ENCODE assay signal across 8 mouse cellular contexts in the genomic region with DNA sequence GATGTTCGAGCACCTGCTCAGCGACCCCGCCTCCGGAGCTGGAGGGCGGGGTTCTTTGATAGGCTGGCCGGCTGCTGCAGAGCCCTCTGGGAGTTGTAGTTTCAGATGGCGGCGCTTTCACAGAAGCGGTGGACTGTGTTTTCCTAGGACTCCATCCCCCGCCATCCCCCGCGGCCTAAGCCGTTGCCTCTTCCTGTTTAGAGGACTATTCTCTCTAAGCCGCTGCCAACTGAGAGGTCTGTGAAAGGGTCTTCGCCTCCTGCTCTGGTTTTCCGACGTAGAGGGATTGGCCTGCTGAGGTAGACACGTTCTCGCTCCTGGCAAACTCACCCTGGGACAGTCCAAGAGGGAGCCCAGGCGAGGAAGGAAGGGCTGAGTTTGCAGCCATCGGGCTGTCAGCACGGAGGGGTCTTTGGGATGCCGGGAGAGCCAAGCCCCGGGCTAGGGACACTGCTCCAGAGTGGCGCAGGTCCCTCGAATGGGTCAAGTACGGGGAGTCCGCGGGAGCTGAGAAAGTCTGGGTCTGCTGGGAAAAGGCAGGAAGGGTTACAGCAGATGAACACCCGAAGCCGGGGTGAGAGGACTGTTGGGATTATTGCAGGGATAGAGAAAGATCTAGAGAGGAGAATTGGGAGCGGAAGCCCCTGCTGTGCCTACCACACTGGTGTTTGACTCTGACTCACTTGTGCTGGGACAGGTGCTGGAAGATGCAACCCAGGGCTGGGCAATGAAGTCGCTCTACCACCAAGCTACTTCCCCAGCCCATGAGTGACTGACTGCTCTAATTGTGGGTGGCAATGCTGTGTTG. TPM values are rescaled to one million over a fixed set of nuclear protein-coding genes. Genes with fewer than 3 reads are reported as not detected.
DNase-seq lines count a peak whose midpoint lies in the region; ATAC-seq and TF ChIP-seq lines count a peak whose summit lies in the region.

A gene (plus strand): TSS at position 178 of the 808 bp plus-strand sequence.

- H3K9me3 ChIP-seq in ES-E14 (ENCODE audit: control insufficient read depth, insufficient read depth, low read depth, low read length): no peaks in the 10 kb centered on the region
- no peaks in the 10 kb centered on the region for H3K9me3 ChIP-seq in forebrain, embryonic 16.5 days (ENCODE audit: control insufficient read depth, low read length)
- no peaks in the 10 kb centered on the region for H3K9me3 ChIP-seq in lung, embryonic 14.5 days (ENCODE audit: low read depth, low read length)

- intact Hi-C loops in heart, postnatal 36 days (cut with DNase I): no loop called here

- H3K4me1 ChIP-seq in ES-E14 (ENCODE audit: control insufficient read depth in 2 of 2, insufficient read depth in 2 of 2, low read length in 2 of 2, poor library complexity in 1 of 2): peaks cover 0 to 4% of the 10 kb centered on the region in 2 experiments; a peak in 1 of 4 replicates
- H3K4me1 ChIP-seq in forebrain, embryonic 16.5 days (replicated peaks; ENCODE audit: control insufficient read depth, insufficient read depth, low read length): peaks cover 10% of the 10 kb centered on the region
- H3K4me1 ChIP-seq in lung, embryonic 14.5 days (ENCODE audit: insufficient read depth): no peaks in the 10 kb centered on the region
- no peaks in the 10 kb centered on the region for H3K4me1 ChIP-seq in olfactory bulb, adult 2 months (ENCODE audit: control insufficient read depth, insufficient read depth, low read length)
- H3K4me1 ChIP-seq in thymus, adult 2 months (replicated peaks; ENCODE audit: control insufficient read depth, insufficient read depth, low read length): peaks cover 3% of the 10 kb centered on the region

- no peak for TF ChIP-seq CTCF in layer of hippocampus, adult 2 months (conservative IDR thresholded peaks at IDR 0.05)
- no peak for TF ChIP-seq CTCF in lung, embryonic 14.5 days (IDR thresholded peaks at IDR 0.05; ENCODE audit: low read depth)
- no peak for TF ChIP-seq CTCF in olfactory bulb, adult 2 months (IDR thresholded peaks at IDR 0.05; ENCODE audit: insufficient read depth, low read depth, low read length)
- peak; percentile 55; the same call in 1 of the 2 replicates for TF ChIP-seq CTCF in thymus, adult 2 months (IDR thresholded peaks at IDR 0.05; ENCODE audit: borderline replicate concordance, control insufficient read depth, extremely low read depth, insufficient read depth, low read length, poor library complexity)

- H3K36me3 ChIP-seq in ES-E14 (ENCODE audit: control insufficient read depth, insufficient read depth, low read length, poor library complexity, severe bottlenecking): no peaks in the 10 kb centered on the region
- no peaks in the 10 kb centered on the region for H3K36me3 ChIP-seq in forebrain, embryonic 16.5 days (ENCODE audit: control insufficient read depth, insufficient read depth)
- H3K36me3 ChIP-seq in lung, embryonic 14.5 days (ENCODE audit: insufficient read depth): no peaks in the 10 kb centered on the region
- no peaks in the 10 kb centered on the region for H3K36me3 ChIP-seq in thymus, adult 2 months (ENCODE audit: control insufficient read depth, insufficient read depth, low read length)

- H3K4me2 ChIP-seq in forebrain, embryonic 16.5 days (ENCODE audit: low read length): peak within 1 kb of the TSS; percentile 85
- peak within 1 kb of the TSS; percentile 88 for H3K4me2 ChIP-seq in lung, embryonic 14.5 days

- H3K4me3 ChIP-seq in ES-E14 (ENCODE audit: insufficient read depth in 1 of 2, low read depth in 1 of 2, low read length in 2 of 2, poor library complexity in 1 of 2, severe bottlenecking in 1 of 2): peak within 1 kb of the TSS; percentile 85 to 90
- peak within 1 kb of the TSS; percentile 62 for H3K4me3 ChIP-seq in forebrain, embryonic 16.5 days (replicated peaks; ENCODE audit: low read length)
- peak within 1 kb of the TSS; percentile 89 for H3K4me3 ChIP-seq in layer of hippocampus, adult 2 months
- peak within 1 kb of the TSS; percentile 68 for H3K4me3 ChIP-seq in lung, embryonic 14.5 days (ENCODE audit: low read depth, low read length)
- peak within 1 kb of the TSS; percentile 84 for H3K4me3 ChIP-seq in olfactory bulb, adult 2 months (ENCODE audit: insufficient read depth, low read depth, low read length)
- peak within 1 kb of the TSS; percentile 80 for H3K4me3 ChIP-seq in thymus, adult 2 months (ENCODE audit: control insufficient read depth, insufficient read depth, low read length)

- DNase-seq in ES-E14 (ENCODE audit: low read depth, low spot score): peak; percentile 96
- peak; percentile 93 for DNase-seq in cerebellum, adult 11-12 months
- DNase-seq in heart, postnatal 36 days: peak; percentile 87
- DNase-seq in layer of hippocampus, adult 2 months (ENCODE audit: low spot score in 2 of 2): peak; percentile 93 to 97
- peak; percentile 96 for DNase-seq in lung, embryonic 14.5 days
- DNase-seq in thymus, adult 2 months: peak; percentile 95

- peak; percentile 100 for ATAC-seq in forebrain, embryonic 16.5 days
- peak; percentile 99 for ATAC-seq in lung, embryonic 14.5 days (ENCODE audit: insufficient read depth)

- no peaks in the 10 kb centered on the region for H3K27me3 ChIP-seq in forebrain, embryonic 16.5 days (replicated peaks; ENCODE audit: control insufficient read depth, insufficient read depth, low read length)
- H3K27me3 ChIP-seq in lung, embryonic 14.5 days (ENCODE audit: insufficient read depth, low read length): no peaks in the 10 kb centered on the region
- H3K27me3 ChIP-seq in thymus, adult 2 months (ENCODE audit: control insufficient read depth, insufficient read depth, low read length): no peaks in the 10 kb centered on the region

- peak within 1 kb of the TSS; percentile 78 for H3K9ac ChIP-seq in ES-E14 (ENCODE audit: insufficient read depth, low read depth, low read length, poor library complexity, severe bottlenecking)
- H3K9ac ChIP-seq in forebrain, embryonic 16.5 days (replicated peaks; ENCODE audit: low read depth, low read length): peak within 1 kb of the TSS; percentile 84
- H3K9ac ChIP-seq in lung, embryonic 14.5 days: peak within 1 kb of the TSS; percentile 78

- 0% methylated on average over 33 of the region's 33 CpGs for WGBS in forebrain, embryonic 16.5 days
- 1% methylated on average over 33 of the region's 33 CpGs for WGBS in lung, embryonic 14.5 days
- WGBS in olfactory bulb, adult 2 months: under 1% methylated on average over 33 of the region's 33 CpGs
- under 1% methylated on average over 33 of the region's 33 CpGs for WGBS in thymus, adult 2 months

- no peak within 1 kb of the TSS for H3K27ac ChIP-seq in ES-E14 (ENCODE audit: insufficient read depth, low read depth, low read length, poor library complexity, severe bottlenecking)
- peak within 1 kb of the TSS; percentile 68 for H3K27ac ChIP-seq in forebrain, embryonic 16.5 days (ENCODE audit: low read length)
- peak within 1 kb of the TSS; percentile 92 for H3K27ac ChIP-seq in layer of hippocampus, adult 2 months
- 0 out of 2 replicates have a peak within 1 kb of the TSS, but pooled peaks have one; percentile 43 for H3K27ac ChIP-seq in lung, embryonic 14.5 days (ENCODE audit: low read depth)
- peak within 1 kb of the TSS; percentile 52 for H3K27ac ChIP-seq in olfactory bulb, adult 2 months (ENCODE audit: insufficient read depth, low read depth, low read length)
- peak within 1 kb of the TSS; percentile 53 for H3K27ac ChIP-seq in thymus, adult 2 months (ENCODE audit: control insufficient read depth, insufficient read depth, low read length)

- in situ Hi-C loops in ES-E14 (cut with MboI; ENCODE audit: low sequenced_read_pairs in 2 of 2, unreplicated experiment in 2 of 2): no loop called here

- TF ChIP-seq POLR2A in olfactory bulb, adult 2 months (IDR thresholded peaks at IDR 0.05; ENCODE audit: insufficient read depth, low read depth, low read length): peak; percentile 62
- TF ChIP-seq POLR2A in thymus, adult 2 months (IDR thresholded peaks at IDR 0.05; ENCODE audit: control insufficient read depth, extremely low read depth, insufficient read depth, low read length, poor library complexity): no peak; the same call in 1 of the 2 replicates

TF ChIP-seq in ES-E14, 5 proteins besides CTCF, POLR2A, EP300 and RAD21:
- 0 out of 2 replicates have a peak, but pooled peaks have one; percentile 25 for TF ChIP-seq CHD2 (IDR thresholded peaks at IDR 0.05; ENCODE audit: low read depth, low read length)
- TF ChIP-seq ZC3H11A (IDR thresholded peaks at IDR 0.05; ENCODE audit: borderline replicate concordance, low read depth, low read length): no peak
- peak; percentile 96 for TF ChIP-seq HCFC1 (IDR thresholded peaks at IDR 0.05; ENCODE audit: borderline replicate concordance, insufficient read depth, low read length)
- no peak for TF ChIP-seq MAFK (IDR thresholded peaks at IDR 0.05; ENCODE audit: insufficient read depth, low read depth, low read length)
- no peak for TF ChIP-seq ZNF384 (IDR thresholded peaks at IDR 0.05; ENCODE audit: low read depth, low read length)

RNA-seq across cellular contexts. Expression of the gene that starts here (rescaled TPM):
- 13.1 and 21.8 TPM in 2 replicates for total RNA-seq in ES-E14 (2012; rRNA removed)
- 24.9 and 28.7 TPM in 2 replicates for polyA plus RNA-seq in forebrain, embryonic 16.5 days (2015; fragmentation: Nextera tagmentation; extraction: Ambion mirVana)
- total RNA-seq in heart, postnatal 36 days (2021): 10 to 100 TPM in 1 of 2 experiments, 1 to 10 TPM in 1; 9.8 to 12.1 TPM
- total RNA-seq in layer of hippocampus, adult 2 months (2021): 10 to 100 TPM; 26.5 to 26.8 TPM
- polyA plus RNA-seq in lung, embryonic 14.5 days (2014; fragmentation: Nextera tagmentation; extraction: Ambion mirVana): 9.4 and 13.1 TPM in 2 replicates
- polyA plus RNA-seq in olfactory bulb, adult 2 months (2012; ENCODE audit: insufficient read depth, insufficient read length, low replicate concordance, missing spikeins): not detected in 2 replicates
- 71.2 and 73.3 TPM in 2 replicates for polyA plus RNA-seq in thymus, adult 2 months (2012; rRNA removed)
